Mouse (Mus musculus) liver, embryonic 13.5 days (tissue): ENCODE data around the gene 5730596B20Rik. TPM values are rescaled to one million over a fixed set of nuclear protein-coding genes. Genes with fewer than 3 reads are reported as not detected.
A peak's percentile ranks its signal among the peaks of the same experiment; 100 is the strongest.

ENCODE experiments used
- ATAC-seq: fragments of 200-750 bp; cut with Nextera tagmentation; 2 replicates; pipeline ENCODE4 v1.8.0; 2017; ENCODE audit warnings: low read depth, mild to moderate bottlenecking, moderate number of reproducible peaks, moderate library complexity
- DNase-seq: peaks from one replicate; pipeline ENCODE4 v3.0.0; 2022
- H3K27ac ChIP-seq: fragments of 300-500 bp; sonication (generic); 2 replicates; pipeline ENCODE4 v1.5.1; 2015; ENCODE audit warnings: moderate library complexity, mild to moderate bottlenecking, inconsistent platforms
- H3K27me3 ChIP-seq: fragments of 300-500 bp; sonication (generic); 2 replicates; pipeline ENCODE4 v1.6.1; 2015; ENCODE audit warnings: mild to moderate bottlenecking, inconsistent platforms
- H3K36me3 ChIP-seq: fragments of 300-500 bp; sonication (generic); 2 replicates; pipeline ENCODE4 v1.6.1; 2015; ENCODE audit warnings: mild to moderate bottlenecking, inconsistent platforms
- H3K4me1 ChIP-seq: fragments of 300-500 bp; sonication (generic); replicated peaks from 2 replicates; pipeline ENCODE4 v1.6.1; 2015; ENCODE audit warnings: inconsistent platforms
- H3K4me2 ChIP-seq: fragments of 300-500 bp; sonication (generic); 2 replicates; pipeline ENCODE4 v1.6.1; 2015; ENCODE audit warnings: inconsistent platforms, mild to moderate bottlenecking, moderate library complexity
- H3K4me3 ChIP-seq: fragments of 300-500 bp; sonication (generic); replicated peaks from 2 replicates; pipeline ENCODE4 v1.5.1; 2015; ENCODE audit warnings: mild to moderate bottlenecking, inconsistent platforms
- H3K9ac ChIP-seq: fragments of 300-500 bp; sonication (generic); 2 replicates; pipeline ENCODE4 v1.6.1; 2015; ENCODE audit warnings: mild to moderate bottlenecking, inconsistent platforms
- H3K9me3 ChIP-seq: fragments of 300-500 bp; sonication (generic); replicated peaks from 2 replicates; pipeline ENCODE4 v1.6.1; 2016; ENCODE audit warnings: inconsistent platforms
- WGBS: fragments of 180-500 bp; shearing (Covaris S2); methylation state at CpG from one replicate; pipeline ENCODE4 v1.1.7; 2015; ENCODE audit not compliant: insufficient replicate concordance; 5-methylcytosine and 5-hydroxymethylcytosine counted together
- polyA plus RNA-seq: library from polyadenylated mRNA; unstranded; fragments of >200 nt; fragmentation: Nextera tagmentation; extraction: Ambion mirVana; gene quantifications from 2 replicates; pipeline ENCODE4 v1.2.1, GENCODE M21; 2015

The 5730596B20Rik gene
- 0.02 and 0.06 TPM in 2 replicates for polyA plus RNA-seq

DNA sequence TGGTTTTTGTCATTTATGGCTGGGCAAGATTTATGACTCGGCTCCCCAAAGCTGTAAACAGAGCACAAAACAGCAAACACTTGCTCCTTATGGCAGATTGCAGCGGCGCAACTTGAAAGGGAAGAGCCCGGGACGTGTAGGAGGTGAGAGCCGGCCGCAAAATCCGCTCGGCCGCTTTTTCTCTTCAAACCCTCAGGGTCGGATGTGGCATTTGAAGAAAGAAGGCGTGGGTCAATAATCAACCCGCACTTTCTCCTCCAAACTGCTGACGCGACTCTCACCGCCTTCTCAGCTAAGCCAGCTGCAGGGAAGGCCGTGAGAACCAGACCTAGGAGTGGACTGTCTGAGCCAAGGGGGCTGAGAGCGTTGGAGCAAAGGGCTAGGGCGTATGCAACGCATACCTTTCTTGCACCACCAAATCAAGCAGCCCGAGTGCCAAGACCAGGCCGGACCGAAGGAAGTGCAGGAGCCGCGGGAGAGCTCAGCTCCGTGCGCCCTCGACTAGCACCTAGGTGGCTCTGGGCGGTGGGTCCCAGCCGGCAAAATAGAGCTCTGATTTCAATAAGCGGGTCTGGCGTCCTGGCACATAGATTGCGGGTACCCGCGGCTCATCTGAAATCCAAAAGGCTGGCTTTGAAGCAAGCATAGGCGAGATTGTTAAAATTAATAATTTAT lies at the start of gene 5730596B20Rik:
TSS of gene 5730596B20Rik (plus strand) at position 438 of the 675 bp plus-strand sequence.
- H3K27ac ChIP-seq, result peak within 1 kb of the TSS; percentile 39; the same call in 1 of the 2 replicates
- peak within 1 kb of the TSS; percentile 30 for H3K9ac ChIP-seq

DNA sequence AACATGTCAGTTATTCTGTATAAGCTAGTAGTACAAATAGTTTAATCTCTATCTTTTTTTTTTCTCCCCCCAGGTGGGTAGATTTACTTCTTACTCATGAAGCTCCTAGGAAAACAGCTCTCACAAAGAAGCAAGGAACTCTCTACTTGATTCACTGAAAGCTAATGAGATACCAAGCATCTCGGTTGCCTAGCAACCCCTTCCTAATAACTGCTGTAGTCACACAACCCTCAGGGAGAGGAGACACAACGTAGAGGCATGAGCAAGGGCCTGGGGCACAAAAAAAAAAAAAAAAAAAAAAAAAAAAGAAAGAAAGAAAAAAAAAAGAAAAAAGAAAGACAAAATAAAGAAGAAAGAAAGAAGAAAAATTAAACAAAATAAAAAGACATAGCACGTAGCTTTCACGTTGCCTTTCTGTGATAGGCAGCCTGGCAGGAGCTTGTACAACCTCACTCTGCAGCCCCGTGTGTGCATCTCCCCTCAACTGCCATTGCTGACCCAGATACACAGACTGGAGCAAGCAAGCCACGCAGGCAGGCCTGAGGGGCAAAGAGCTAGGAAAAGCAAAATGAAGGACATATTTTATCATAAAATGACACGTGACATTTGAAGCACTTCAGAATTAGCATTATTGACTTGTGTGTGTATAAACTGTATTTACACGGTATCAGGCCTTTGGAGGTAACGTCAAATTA lies 39.3 kb upstream of the 5730596B20Rik start:
- Histone ChIP-seq H3K9me3 (no peaks in the 10 kb centered on the region), H3K9ac (no peak overlapping the region), H3K4me3 (no peak overlapping the region), H3K4me1 (no peaks in the 10 kb centered on the region), H3K27me3 (0 out of 2 replicates have a peak, but pooled peaks cover under 1% of the 10 kb centered on the region), H3K27ac (no peak overlapping the region), H3K4me2 (no peak overlapping the region), H3K36me3 (no peaks in the 10 kb centered on the region)
- no peak for DNase-seq
- 61% methylated on average over 9 of the region's 9 CpGs for WGBS
- no peak for ATAC-seq

More for the DNA sequence above, at the start of gene 5730596B20Rik:
- 2% methylated on average over 36 of the region's 36 CpGs for WGBS
- H3K4me1 ChIP-seq, result peaks cover 8% of the 10 kb centered on the region
- no peak for DNase-seq
- no peaks in the 10 kb centered on the region for H3K9me3 ChIP-seq
- H3K4me2 ChIP-seq, result peak within 1 kb of the TSS; percentile 39
- H3K36me3 ChIP-seq, result no peaks in the 10 kb centered on the region
- peak within 1 kb of the TSS; percentile 43 for H3K4me3 ChIP-seq
- peaks cover 100% of the 10 kb centered on the region for H3K27me3 ChIP-seq
- no peak for ATAC-seq

DNA sequence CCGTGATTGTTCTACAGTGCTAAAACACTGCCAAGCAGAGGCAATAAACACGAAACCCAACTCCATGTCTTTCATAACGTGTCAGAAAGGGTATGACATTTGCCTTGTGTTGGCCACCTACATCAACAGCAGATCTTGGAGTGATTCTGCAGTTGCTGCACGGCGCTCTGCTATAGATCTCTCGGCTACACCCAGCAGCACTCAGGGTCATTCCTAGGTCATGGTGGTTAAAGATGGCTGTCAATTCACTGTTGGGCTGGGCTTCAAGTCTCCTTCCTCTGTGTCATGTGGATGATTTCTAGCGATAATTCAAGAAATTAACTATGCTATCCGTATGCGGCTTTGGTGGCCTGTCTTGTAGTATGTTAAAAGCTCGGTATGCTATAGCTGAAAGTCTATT lies 38.7 kb upstream of the 5730596B20Rik start:
- Histone ChIP-seq H3K4me1 (no peaks in the 10 kb centered on the region), H3K27me3 (0 out of 2 replicates have a peak, but pooled peaks cover 2% of the 10 kb centered on the region), H3K4me3 (no peak overlapping the region), H3K4me2 (no peak overlapping the region), H3K9ac (no peak overlapping the region), H3K9me3 (no peaks in the 10 kb centered on the region), H3K36me3 (no peaks in the 10 kb centered on the region), H3K27ac (no peak overlapping the region)
- WGBS, result 69% methylated on average over 10 of the region's 10 CpGs
- DNase-seq (no peak), ATAC-seq (no peak)

DNA sequence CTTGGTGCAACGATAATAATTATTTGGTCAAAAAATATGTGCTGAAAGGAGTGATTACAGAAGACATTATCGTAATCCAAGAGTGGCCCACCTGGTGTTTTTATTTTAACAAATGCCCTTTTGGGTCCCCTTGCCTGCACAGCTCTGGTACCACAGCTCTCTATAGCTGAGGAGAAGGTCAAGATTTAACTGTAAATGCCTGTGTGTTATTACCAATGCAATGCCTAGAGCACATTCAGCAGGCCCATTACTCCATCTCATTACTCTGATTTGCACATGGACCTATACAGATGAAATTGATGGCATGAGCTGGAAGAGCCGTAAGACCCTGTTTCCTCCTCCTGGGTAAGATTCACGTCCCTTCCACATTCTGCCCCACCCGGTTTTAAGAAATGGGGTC lies 38.2 kb upstream of the 5730596B20Rik start:
- WGBS, result 67% methylated on average over 5 of the region's 5 CpGs

DNA sequence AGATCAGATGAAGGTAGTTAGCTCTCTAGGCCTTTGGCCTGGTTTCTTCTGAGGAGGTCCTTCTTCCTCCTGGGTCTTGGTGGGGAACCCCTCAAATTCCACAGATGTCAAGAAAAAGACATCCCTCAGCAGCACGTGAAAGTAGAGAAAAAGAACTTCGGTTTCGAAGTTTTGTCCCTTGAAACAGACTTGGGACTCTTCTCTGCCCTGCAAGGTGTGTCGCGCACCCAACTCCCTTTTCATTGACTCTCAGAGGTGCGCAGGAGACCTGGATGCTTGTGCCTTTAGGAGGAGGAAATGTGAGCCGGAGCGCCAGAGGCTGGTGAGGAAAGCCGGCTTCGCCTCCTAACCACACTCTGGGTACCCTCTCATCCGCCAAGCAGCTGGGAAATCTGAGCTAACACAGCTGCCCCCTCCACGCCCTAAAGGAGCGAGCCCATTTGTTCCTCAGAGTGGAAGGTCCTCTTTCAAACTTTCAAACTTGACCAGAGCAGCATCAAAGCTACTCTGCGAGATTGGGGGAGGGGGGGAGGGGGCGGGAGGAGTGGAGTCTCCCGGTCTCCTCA lies 26.8 kb upstream of the 5730596B20Rik start:
- Histone ChIP-seq H3K4me2 (no peak overlapping the region), H3K36me3 (no peaks in the 10 kb centered on the region), H3K9ac (no peak overlapping the region), H3K4me1 (no peaks in the 10 kb centered on the region), H3K27ac (no peak overlapping the region), H3K27me3 (peaks cover 75% of the 10 kb centered on the region), H3K9me3 (no peaks in the 10 kb centered on the region), H3K4me3 (no peak overlapping the region)
- ATAC-seq (no peak), DNase-seq (no peak)
- WGBS, result 7% methylated on average over 16 of the region's 16 CpGs

More for the DNA sequence above, 38.2 kb upstream of the 5730596B20Rik start:
- H3K27me3 ChIP-seq, result 0 out of 2 replicates have a peak, but pooled peaks cover 2% of the 10 kb centered on the region
- H3K9ac ChIP-seq, result no peak overlapping the region
- H3K36me3 ChIP-seq, result no peaks in the 10 kb centered on the region
- no peak overlapping the region for H3K4me3 ChIP-seq
- DNase-seq (no peak), ATAC-seq (no peak)
- no peak overlapping the region for H3K27ac ChIP-seq
- no peak overlapping the region for H3K4me2 ChIP-seq
- no peaks in the 10 kb centered on the region for H3K9me3 ChIP-seq
- no peaks in the 10 kb centered on the region for H3K4me1 ChIP-seq

DNA sequence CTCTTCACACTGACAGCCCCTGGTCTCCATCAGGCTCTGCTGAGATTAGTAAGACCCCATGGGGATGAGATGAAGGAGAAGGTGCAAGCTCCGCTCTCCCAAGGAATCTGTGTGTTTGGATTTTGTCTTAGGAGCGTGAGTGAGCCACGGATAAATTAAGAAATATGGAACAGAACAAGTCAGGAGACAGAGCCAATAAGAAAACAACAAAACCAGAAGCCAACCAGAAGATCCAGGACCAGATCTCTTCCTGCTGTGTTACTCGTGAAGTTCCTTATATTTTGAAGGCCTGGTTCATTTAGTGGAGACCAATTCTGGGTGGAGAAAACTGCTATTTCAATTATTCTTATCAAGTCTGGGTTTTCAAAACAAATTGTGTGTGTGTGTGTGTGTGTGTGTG lies 25.7 kb upstream of the 5730596B20Rik start:
- H3K27ac ChIP-seq, result no peak overlapping the region
- ATAC-seq, result no peak
- no peak overlapping the region for H3K4me3 ChIP-seq
- no peaks in the 10 kb centered on the region for H3K9me3 ChIP-seq
- no peaks in the 10 kb centered on the region for H3K4me1 ChIP-seq
- no peaks in the 10 kb centered on the region for H3K36me3 ChIP-seq
- WGBS, result 18% methylated on average over 4 of the region's 4 CpGs
- H3K9ac ChIP-seq, result no peak overlapping the region
- DNase-seq, result no peak
- no peak overlapping the region for H3K4me2 ChIP-seq
- peaks cover 82% of the 10 kb centered on the region for H3K27me3 ChIP-seq

DNA sequence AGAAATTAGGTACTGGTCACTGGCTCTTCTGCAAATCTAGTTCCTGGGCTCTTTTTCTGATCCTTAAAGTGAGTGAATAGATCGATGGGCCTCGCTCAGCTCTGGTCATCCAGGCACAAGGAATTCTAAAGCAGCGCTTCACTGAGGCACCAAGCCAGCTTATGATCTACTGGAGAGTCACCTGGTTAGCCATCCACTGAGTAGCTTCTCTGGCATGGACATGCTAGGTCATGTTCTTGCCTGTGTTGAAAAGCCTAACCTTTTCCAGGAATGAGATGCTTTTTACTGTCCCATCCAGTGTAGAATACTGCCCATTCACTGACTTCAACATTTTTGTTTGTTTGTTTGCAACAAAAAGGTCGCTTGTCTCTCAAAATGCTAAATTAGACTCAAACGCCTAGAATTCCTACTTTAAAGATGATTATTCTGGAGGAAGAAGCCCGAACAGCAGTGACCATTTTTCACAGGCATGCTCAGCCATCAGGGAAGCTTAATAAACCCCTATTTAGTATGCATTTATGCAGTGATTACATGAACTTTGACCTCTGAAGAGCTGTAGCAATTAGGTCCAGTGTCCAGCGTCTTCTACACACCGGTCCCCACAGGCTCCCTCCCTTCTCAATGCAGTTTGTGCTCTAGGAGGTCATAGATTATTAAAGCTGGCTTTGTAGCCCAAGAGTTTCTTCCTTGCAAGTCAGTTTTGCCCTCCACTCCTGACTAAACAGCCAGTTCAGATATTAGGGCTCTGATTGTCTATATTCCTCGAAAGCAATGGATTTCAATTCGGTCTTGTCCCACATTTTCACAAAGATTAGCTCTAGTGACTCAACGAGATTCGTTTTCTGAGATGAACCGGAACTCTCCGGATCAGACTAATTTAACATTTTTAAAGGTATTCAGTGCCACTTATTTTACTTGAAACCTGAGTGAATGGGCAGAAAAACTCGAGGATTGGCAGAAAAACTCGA lies 24.8 kb upstream of the 5730596B20Rik start:
- H3K36me3 ChIP-seq, result no peaks in the 10 kb centered on the region
- DNase-seq (no peak), ATAC-seq (no peak)
- no peak overlapping the region for H3K4me3 ChIP-seq
- 17% methylated on average over 16 of the region's 16 CpGs for WGBS
- H3K4me2 ChIP-seq, result no peak overlapping the region
- H3K27ac ChIP-seq, result no peak overlapping the region
- H3K4me1 ChIP-seq, result no peaks in the 10 kb centered on the region
- no peaks in the 10 kb centered on the region for H3K9me3 ChIP-seq
- no peak overlapping the region for H3K9ac ChIP-seq
- peaks cover 85% of the 10 kb centered on the region for H3K27me3 ChIP-seq

DNA sequence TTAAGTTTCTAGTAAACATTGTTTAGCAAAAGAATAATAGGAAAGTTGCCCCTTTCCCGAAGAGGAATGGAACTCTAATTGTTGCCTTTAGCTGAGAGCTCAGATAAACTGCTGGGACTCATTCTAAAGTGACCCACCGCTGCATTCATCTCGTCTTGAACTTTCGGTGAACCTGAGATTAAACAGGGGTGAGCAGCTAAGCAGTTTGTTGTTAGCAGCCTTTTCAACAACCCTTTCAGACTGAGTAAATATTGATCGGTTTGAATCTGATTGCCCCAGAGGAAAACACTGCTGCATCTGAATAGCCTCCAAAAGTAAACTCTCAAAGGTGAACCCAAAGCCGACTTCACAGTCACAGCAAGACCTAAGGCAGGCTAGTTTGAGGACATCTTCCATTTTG lies 24.0 kb upstream of the 5730596B20Rik start:
- WGBS, result 10% methylated on average over 6 of the region's 6 CpGs
- Histone ChIP-seq H3K4me1 (0 out of 2 replicates have a peak, but pooled peaks cover under 1% of the 10 kb centered on the region), H3K9ac (no peak overlapping the region), H3K9me3 (no peaks in the 10 kb centered on the region), H3K4me2 (no peak overlapping the region), H3K36me3 (no peaks in the 10 kb centered on the region), H3K4me3 (no peak overlapping the region), H3K27me3 (peaks cover 92% of the 10 kb centered on the region), H3K27ac (no peak overlapping the region)
- DNase-seq, result no peak
- no peak for ATAC-seq

DNA sequence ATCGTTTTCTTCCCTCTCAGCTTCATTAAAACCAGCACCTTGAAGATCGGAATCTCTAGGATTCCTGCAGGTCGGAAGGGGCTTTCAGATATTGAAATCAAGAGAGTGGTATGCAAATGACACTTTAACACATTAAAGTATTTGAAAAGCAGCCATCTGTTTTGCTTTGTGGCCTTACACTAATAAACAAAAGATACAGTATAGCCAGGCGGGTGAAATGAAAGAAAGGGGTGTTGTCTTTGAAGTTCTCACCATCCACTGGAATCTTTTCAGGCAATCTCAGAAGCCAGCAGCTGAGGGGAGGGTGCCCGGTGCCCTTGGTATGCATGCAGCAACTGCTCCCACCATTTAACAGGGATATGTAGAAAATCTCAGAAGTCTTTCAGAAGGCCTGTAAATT lies 23.3 kb upstream of the 5730596B20Rik start:
- DNase-seq (no peak), ATAC-seq (no peak)
- H3K4me3 ChIP-seq, result no peak overlapping the region
- no peak overlapping the region for H3K9ac ChIP-seq
- H3K27me3 ChIP-seq, result peaks cover 98% of the 10 kb centered on the region
- H3K36me3 ChIP-seq, result no peaks in the 10 kb centered on the region
- no peak overlapping the region for H3K4me2 ChIP-seq
- no peaks in the 10 kb centered on the region for H3K9me3 ChIP-seq
- H3K27ac ChIP-seq, result no peak overlapping the region
- 34% methylated on average over 5 of the region's 5 CpGs for WGBS
- peaks cover 5% of the 10 kb centered on the region; the same call in 1 of the 2 replicates for H3K4me1 ChIP-seq

DNA sequence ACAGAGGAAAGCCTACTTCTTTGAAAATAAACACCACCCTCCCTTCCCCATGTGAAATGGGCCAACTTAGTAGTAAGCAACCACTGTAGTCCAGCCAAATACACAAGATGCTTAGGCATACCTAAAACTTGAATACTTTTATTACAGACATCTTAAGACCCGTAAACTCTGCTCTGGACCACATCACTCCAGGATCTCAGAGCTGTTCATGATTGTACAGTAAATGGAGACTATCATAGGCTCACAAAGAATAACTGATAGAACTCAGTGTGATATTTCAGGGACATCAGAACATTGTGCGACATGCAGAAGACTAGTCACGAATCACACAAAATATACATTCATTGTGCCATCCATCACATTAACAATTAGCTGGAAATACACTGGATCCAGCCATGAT lies 21.8 kb upstream of the 5730596B20Rik start:
- ATAC-seq, result no peak
- Histone ChIP-seq H3K4me3 (no peak overlapping the region), H3K36me3 (no peaks in the 10 kb centered on the region), H3K9me3 (no peaks in the 10 kb centered on the region), H3K27ac (no peak overlapping the region), H3K4me1 (peaks cover 5% of the 10 kb centered on the region; the same call in 1 of the 2 replicates), H3K9ac (no peak overlapping the region), H3K4me2 (no peak overlapping the region), H3K27me3 (peaks cover 99% of the 10 kb centered on the region)
- 71% methylated on average over 3 of the region's 3 CpGs for WGBS
- DNase-seq, result no peak
